Mouse (Mus musculus): ENCODE data around the gene Wfikkn1. TPM values are rescaled to one million over a fixed set of nuclear protein-coding genes. Genes with fewer than 3 reads are reported as not detected.
"Not testable (repeated sequence)": the region's sequence is repeated elsewhere in the genome, so short reads cannot be mapped to it uniquely, and the experiment has no call there.

Wfikkn1 gene
- polyA plus RNA-seq, 1 experiment from 2014 or later = 0.83 TPM

DNA sequence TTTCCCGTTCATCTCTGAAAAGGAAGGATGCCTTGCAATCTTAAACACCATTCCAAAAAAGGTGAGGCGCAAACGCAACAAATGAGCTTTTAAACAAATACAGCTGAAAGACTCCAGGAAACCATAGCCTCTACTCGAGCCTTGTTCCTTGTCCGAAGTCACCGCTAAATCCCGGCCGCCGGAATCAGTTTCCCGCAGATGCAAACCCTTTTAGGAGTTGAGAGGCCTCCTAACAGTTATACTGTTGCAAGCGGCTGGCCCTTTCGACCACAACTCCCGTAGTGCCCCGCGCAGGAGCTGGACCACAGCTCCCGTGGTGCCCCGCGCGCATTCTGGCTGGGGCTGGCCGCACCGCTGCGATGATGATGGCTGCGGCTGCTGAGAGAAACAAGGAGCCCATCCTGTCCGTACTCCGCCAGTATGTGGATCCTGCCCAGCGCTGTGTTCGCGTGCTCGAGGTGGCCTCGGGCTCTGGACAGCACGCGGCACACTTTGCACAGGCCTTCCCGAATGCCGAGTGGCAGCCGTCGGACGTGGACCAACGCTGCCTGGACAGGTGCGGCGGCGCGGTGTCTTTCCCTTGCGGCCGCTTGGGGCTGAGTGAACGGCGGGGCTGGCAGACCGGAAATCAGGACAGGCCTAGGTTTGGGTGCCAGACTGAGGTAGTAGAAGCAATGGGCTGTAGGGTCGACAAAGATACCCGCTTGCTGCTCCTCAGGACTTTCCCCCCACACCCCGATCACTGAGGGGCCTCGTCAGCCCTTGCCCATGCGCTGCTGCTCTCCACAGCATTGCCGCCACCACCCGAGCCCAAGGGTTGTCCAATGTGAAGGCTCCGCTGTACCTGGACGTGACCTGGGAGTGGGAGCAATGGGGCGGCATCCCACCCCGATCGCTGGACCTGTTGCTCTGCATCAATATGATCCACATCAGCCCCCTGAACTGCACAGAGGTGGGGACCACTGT, 5.2 kb downstream of the Wfikkn1 start:
- Histone ChIP-seq H3K27ac (replicated peaks) (peak overlapping the region; percentile 96), H3K27me3 (no peaks in the 10 kb centered on the region), H3K4me1 (peaks cover 27% of the 10 kb centered on the region), H3K4me2 (replicated peaks) (peak overlapping the region; percentile 91), H3K4me3 (replicated peaks) (peak overlapping the region; percentile 86), H3K36me3 (peaks cover 17% of the 10 kb centered on the region; the same call in 1 of the 2 replicates), H3K9me3 (replicated peaks) (no peaks in the 10 kb centered on the region), H3K9ac (peak overlapping the region; percentile 68)
- peak; percentile 92 for ATAC-seq (ENCODE audit: insufficient number of reproducible peaks, low FRiP score, low TSS enrichment, low read depth)
- under 1% methylated on average over 59 of the region's 59 CpGs for WGBS

GRCm38 (mm10) chr17:25874721-25875170, 5.9 kb downstream of the Wfikkn1 start, which contains the start of gene Mettl26:
Gene Mettl26 (plus strand): TSS chr17:25875074.
- Histone ChIP-seq H3K9me3 (replicated peaks) (no peaks in the 10 kb centered on the region), H3K27ac (replicated peaks) (peak within 1 kb of the TSS; percentile 96), H3K27me3 (no peaks in the 10 kb centered on the region), H3K9ac (peak within 1 kb of the TSS; percentile 68), H3K4me2 (replicated peaks) (peak within 1 kb of the TSS; percentile 91), H3K4me3 (replicated peaks) (peak within 1 kb of the TSS; percentile 86), H3K36me3 (peaks cover 17% of the 10 kb centered on the region; the same call in 1 of the 2 replicates), H3K4me1 (peaks cover 24% of the 10 kb centered on the region)
- ATAC-seq (ENCODE audit: insufficient number of reproducible peaks, low FRiP score, low TSS enrichment, low read depth) = peak; percentile 83
- WGBS = under 1% methylated on average over 25 of the region's 25 CpGs

DNA sequence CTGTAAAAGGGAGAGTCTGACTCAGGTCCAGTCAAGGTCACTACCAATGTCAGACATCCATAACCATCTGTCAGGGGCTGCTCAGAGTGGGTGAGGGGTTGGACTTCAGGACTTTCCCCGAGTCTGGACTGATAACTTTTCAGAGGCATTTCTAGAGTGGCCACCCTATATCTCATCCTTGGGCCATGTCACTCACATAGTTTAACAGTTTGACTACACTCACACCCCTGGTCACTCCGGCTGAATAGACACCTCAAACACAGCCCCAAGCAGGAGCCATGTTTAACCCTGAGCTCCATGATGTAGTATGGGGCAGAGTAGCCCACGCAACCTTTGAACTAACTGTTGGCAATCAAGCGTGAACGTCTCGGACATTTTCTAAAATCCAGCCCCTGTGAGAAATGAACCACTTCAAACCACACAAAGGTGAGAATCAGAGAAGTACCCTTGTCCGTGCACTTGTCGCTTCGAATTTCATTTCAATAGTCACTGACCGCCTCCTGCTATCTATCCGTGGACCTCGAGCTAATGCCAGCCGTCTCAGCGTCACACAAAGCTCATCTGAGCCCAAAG, 6.4 kb downstream of the Wfikkn1 start:
- no peak for ATAC-seq (ENCODE audit: insufficient number of reproducible peaks, low FRiP score, low TSS enrichment, low read depth)
- Histone ChIP-seq H3K36me3 (peaks cover 16% of the 10 kb centered on the region; the same call in 1 of the 2 replicates), H3K4me3 (replicated peaks) (peak overlapping the region; percentile 86), H3K9ac (peak overlapping the region; percentile 37; the same call in 1 of the 2 replicates), H3K4me1 (peaks cover 24% of the 10 kb centered on the region), H3K27ac (replicated peaks) (peak overlapping the region; percentile 96), H3K9me3 (replicated peaks) (no peaks in the 10 kb centered on the region), H3K4me2 (replicated peaks) (peak overlapping the region; percentile 91), H3K27me3 (no peaks in the 10 kb centered on the region)
- WGBS = 5% methylated on average over 14 of the region's 14 CpGs

DNA sequence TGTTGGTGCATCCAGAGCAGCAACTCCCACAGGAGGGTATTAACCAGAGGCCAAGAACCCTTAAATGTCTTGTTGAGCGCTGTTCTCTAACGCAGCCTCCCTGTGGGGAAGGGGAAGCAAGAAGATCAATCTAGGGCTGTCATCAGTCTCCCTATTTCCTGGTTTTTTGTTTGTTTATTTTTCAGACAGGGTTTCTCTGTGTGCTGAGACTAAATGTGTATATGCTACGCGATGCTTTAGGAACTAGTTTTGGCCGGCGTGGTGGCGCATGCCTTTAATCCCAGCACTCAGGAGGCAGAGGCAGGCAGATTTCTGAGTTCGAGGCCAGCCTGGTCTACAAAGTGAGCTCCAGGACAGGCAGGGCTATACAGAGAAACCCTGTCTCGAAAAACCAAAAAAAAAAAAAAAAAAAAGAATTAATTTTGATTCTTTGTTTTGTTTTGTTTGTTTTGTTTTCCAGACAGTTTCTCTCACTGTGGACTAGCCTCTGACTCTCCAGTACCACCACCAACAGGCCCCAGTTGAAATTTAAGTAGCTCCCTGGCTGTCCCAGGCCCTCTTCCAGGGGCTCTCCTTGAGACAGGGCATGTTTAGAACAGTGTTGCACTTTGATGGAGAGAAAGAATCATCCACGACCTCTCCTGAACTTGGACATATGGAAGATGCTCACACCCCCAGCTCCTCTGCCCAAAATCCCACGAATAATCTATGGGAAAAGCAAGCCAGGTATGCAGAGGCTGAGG, 7.1 kb downstream of the Wfikkn1 start:
- H3K9me3 ChIP-seq (replicated peaks) = no peaks in the 10 kb centered on the region
- ATAC-seq (ENCODE audit: insufficient number of reproducible peaks, low FRiP score, low TSS enrichment, low read depth) = no peak
- H3K27ac ChIP-seq (replicated peaks) = peak overlapping the region; percentile 96
- peak overlapping the region; percentile 91 for H3K4me2 ChIP-seq (replicated peaks)
- no peaks in the 10 kb centered on the region for H3K27me3 ChIP-seq
- peaks cover 10% of the 10 kb centered on the region; the same call in 1 of the 2 replicates for H3K36me3 ChIP-seq
- peaks cover 28% of the 10 kb centered on the region for H3K4me1 ChIP-seq
- 79% methylated on average over 11 of the region's 11 CpGs for WGBS
- no peak overlapping the region for H3K9ac ChIP-seq
- peak overlapping the region; percentile 86 for H3K4me3 ChIP-seq (replicated peaks)

GRCm38 (mm10) chr17:25872676-25873075, 8.0 kb downstream of the Wfikkn1 start:
- WGBS = 84% methylated on average over 3 of the region's 3 CpGs

GRCm38 (mm10) chr17:25871566-25871965, 9.1 kb downstream of the Wfikkn1 start:
- not testable (repeated sequence) for ATAC-seq (ENCODE audit: insufficient number of reproducible peaks, low FRiP score, low TSS enrichment, low read depth); H3K4me3 ChIP-seq (replicated peaks); H3K9me3 ChIP-seq (replicated peaks); H3K9ac ChIP-seq; H3K27ac ChIP-seq (replicated peaks); H3K36me3 ChIP-seq; H3K27me3 ChIP-seq; H3K4me2 ChIP-seq (replicated peaks)
- H3K4me1 ChIP-seq = peaks cover 33% of the 10 kb centered on the region

More at GRCm38 (mm10) chr17:25872676-25873075, 8.0 kb downstream of the Wfikkn1 start:
- Histone ChIP-seq H3K4me3 (replicated peaks) (no peak overlapping the region), H3K9ac (no peak overlapping the region), H3K4me1 (peaks cover 35% of the 10 kb centered on the region), H3K27me3 (no peaks in the 10 kb centered on the region), H3K4me2 (replicated peaks) (no peak overlapping the region), H3K27ac (replicated peaks) (no peak overlapping the region), H3K9me3 (replicated peaks) (no peaks in the 10 kb centered on the region), H3K36me3 (0 out of 2 replicates have a peak, but pooled peaks cover 1% of the 10 kb centered on the region)
- no peak for ATAC-seq (ENCODE audit: insufficient number of reproducible peaks, low FRiP score, low TSS enrichment, low read depth)

- no peak for ATAC-seq (ENCODE audit: insufficient number of reproducible peaks, low FRiP score, low TSS enrichment, low read depth)
- H3K9me3 ChIP-seq (replicated peaks) = no peaks in the 10 kb centered on the region
- H3K4me1 ChIP-seq = peaks cover 25% of the 10 kb centered on the region
- 81% methylated on average over 2 of the region's 2 CpGs for WGBS
- no peaks in the 10 kb centered on the region for H3K36me3 ChIP-seq
- no peak overlapping the region for H3K4me3 ChIP-seq (replicated peaks)
- H3K4me2 ChIP-seq (replicated peaks) = no peak overlapping the region
- no peak overlapping the region for H3K9ac ChIP-seq
- no peak overlapping the region for H3K27ac ChIP-seq (replicated peaks)
- H3K27me3 ChIP-seq = no peaks in the 10 kb centered on the region
Measured at GRCm38 (mm10) chr17:25869954-25870353, 10.7 kb downstream of the Wfikkn1 start.

GRCm38 (mm10) chr17:25869498-25869897, 11.2 kb downstream of the Wfikkn1 start:
- no peak overlapping the region for H3K4me3 ChIP-seq (replicated peaks)
- H3K27me3 ChIP-seq = no peaks in the 10 kb centered on the region
- ATAC-seq (ENCODE audit: insufficient number of reproducible peaks, low FRiP score, low TSS enrichment, low read depth) = no peak
- H3K4me1 ChIP-seq = peaks cover 23% of the 10 kb centered on the region
- no peaks in the 10 kb centered on the region for H3K9me3 ChIP-seq (replicated peaks)
- H3K27ac ChIP-seq (replicated peaks) = no peak overlapping the region
- no peak overlapping the region for H3K4me2 ChIP-seq (replicated peaks)
- WGBS = 87% methylated on average over 8 of the region's 8 CpGs
- no peak overlapping the region for H3K9ac ChIP-seq
- no peaks in the 10 kb centered on the region for H3K36me3 ChIP-seq

- Histone ChIP-seq H3K36me3 (no peaks in the 10 kb centered on the region), H3K9me3 (replicated peaks) (no peaks in the 10 kb centered on the region), H3K27me3 (no peaks in the 10 kb centered on the region), H3K4me3 (replicated peaks) (peak within 1 kb of the TSS; percentile 71), H3K27ac (replicated peaks) (peak within 1 kb of the TSS; percentile 59), H3K9ac (peak within 1 kb of the TSS; percentile 63), H3K4me1 (peaks cover 15% of the 10 kb centered on the region), H3K4me2 (replicated peaks) (peak within 1 kb of the TSS; percentile 99)
- WGBS = 0% methylated on average over 24 of the region's 24 CpGs
- peak; percentile 85 for ATAC-seq (ENCODE audit: insufficient number of reproducible peaks, low FRiP score, low TSS enrichment, low read depth)
Measured at GRCm38 (mm10) chr17:25868601-25869191, 12.0 kb downstream of the Wfikkn1 start, which contains the start of gene Mcrip2. Gene Mcrip2 (minus strand): TSS chr17:25868764.

DNA sequence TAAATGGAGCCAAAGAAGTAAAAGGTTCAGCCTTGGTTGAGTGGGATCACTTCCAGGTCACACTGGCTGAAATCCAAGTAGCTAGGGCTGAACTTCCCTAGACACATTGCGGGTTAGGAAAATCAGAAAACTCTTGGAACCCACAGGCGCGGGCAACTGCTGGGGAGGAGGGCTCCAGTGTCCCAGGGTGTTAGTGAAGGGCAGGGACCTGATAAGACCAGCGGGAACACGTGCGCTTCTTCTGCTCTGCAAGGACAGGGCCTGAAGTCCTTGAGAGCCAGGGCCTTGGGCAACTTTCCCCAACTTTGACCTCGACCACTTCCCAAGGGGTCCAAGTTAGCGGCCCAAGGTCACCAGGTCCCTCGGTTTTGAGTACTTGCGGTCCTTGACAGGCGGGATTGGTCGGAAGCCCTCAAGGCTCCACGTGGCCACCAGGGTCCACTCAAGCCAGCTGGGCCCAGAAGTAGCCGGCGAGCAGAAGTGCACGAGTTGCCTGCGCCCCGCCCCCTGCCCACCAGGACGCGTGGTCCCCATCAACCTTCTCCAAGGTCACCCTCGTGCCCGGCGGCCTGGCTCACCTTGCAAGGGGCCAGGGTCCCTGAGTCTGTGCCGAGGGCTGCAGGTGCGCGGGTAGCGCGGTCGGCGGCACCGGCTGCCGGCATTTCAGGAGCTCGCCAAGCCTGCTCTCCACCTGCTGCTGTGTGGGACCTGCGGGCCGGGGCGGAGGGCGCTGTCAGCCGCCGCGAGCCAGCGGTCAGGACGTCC, 12.6 kb downstream of the Wfikkn1 start:
- peak overlapping the region; percentile 59 for H3K27ac ChIP-seq (replicated peaks)
- under 1% methylated on average over 42 of the region's 42 CpGs for WGBS

More for the DNA sequence above, 12.6 kb downstream of the Wfikkn1 start:
- Histone ChIP-seq H3K36me3 (no peaks in the 10 kb centered on the region), H3K9me3 (replicated peaks) (no peaks in the 10 kb centered on the region), H3K9ac (peak overlapping the region; percentile 63), H3K4me1 (peaks cover 15% of the 10 kb centered on the region), H3K4me2 (replicated peaks) (peak overlapping the region; percentile 99), H3K4me3 (replicated peaks) (peak overlapping the region; percentile 71), H3K27me3 (no peaks in the 10 kb centered on the region)
- ATAC-seq (ENCODE audit: insufficient number of reproducible peaks, low FRiP score, low TSS enrichment, low read depth) = peak; percentile 8; the same call in 1 of the 2 replicates
